In genomic region chr5:73171203-73171602, GRCm38 (mm10) we compare ENCODE assay signal across 16 mouse cellular contexts.
DNase-seq lines count a peak whose midpoint lies in the region; ATAC-seq and TF ChIP-seq lines count a peak whose summit lies in the region.
"Had no signal": no experiment of that assay in that cellular context is flagged by ENCODE, and none has a peak within 500 bp of the region (broad histone marks: within the 10 kb centered on the region; RNA-seq: fewer than 3 reads in every experiment).

No protein-coding gene starts in this region.

- no peak overlapping the region for H3K9ac ChIP-seq in kidney, embryonic 14.5 days (ENCODE audit: low read depth, low read length)
- H3K9ac ChIP-seq in MEL (ENCODE audit: control insufficient read depth, low read depth, low read length, poor library complexity, severe bottlenecking): no peak overlapping the region
- H3K9ac ChIP-seq: embryonic facial prominence, embryonic 15.5 days; liver, embryonic 12.5 days had no signal

- TF ChIP-seq RAD21 in MEL (IDR thresholded peaks at IDR 0.05; ENCODE audit: low read depth, low read length): no peak

- no peak for TF ChIP-seq EP300 in MEL (IDR thresholded peaks at IDR 0.05; ENCODE audit: low read depth in 1 of 2, low read length in 2 of 2)

- WGBS in kidney, embryonic 14.5 days: 52% methylated on average over 1 of the region's 1 CpGs

- H3K4me3 ChIP-seq in kidney, embryonic 14.5 days (ENCODE audit: low read length): no peak overlapping the region
- H3K4me3 ChIP-seq in MEL (ENCODE audit: control insufficient read depth in 1 of 2, insufficient read depth in 1 of 2, low read depth in 2 of 2, low read length in 2 of 2): no peak overlapping the region
- H3K4me3 ChIP-seq: embryonic facial prominence, embryonic 15.5 days; liver, embryonic 12.5 days had no signal

- H3K9me3 ChIP-seq in kidney, embryonic 14.5 days (ENCODE audit: control insufficient read depth, low read length): no peaks in the 10 kb centered on the region
- H3K9me3 ChIP-seq in MEL (replicated peaks; ENCODE audit: insufficient read depth, low read length): no peaks in the 10 kb centered on the region
- H3K9me3 ChIP-seq: embryonic facial prominence, embryonic 15.5 days; liver, embryonic 12.5 days had no signal

- no peaks in the 10 kb centered on the region for H3K36me3 ChIP-seq in kidney, embryonic 14.5 days (ENCODE audit: control insufficient read depth, insufficient read depth, low read length)
- peaks cover 0 to 14% of the 10 kb centered on the region in 2 experiments; a peak in 3 of 4 replicates for H3K36me3 ChIP-seq in MEL (ENCODE audit: control insufficient read depth in 1 of 2, insufficient read depth in 2 of 2, low read length in 2 of 2)
- H3K36me3 ChIP-seq: embryonic facial prominence, embryonic 15.5 days had no signal

- TF ChIP-seq POLR2A in MEL (IDR thresholded peaks at IDR 0.05; ENCODE audit: control insufficient read depth in 1 of 2, insufficient read depth in 1 of 2, low read depth in 1 of 2, low read length in 2 of 2, poor library complexity in 1 of 2): no peak

- peaks cover 5% of the 10 kb centered on the region; the same call in 1 of the 2 replicates for H3K79me2 ChIP-seq in MEL (ENCODE audit: control insufficient read depth, insufficient read depth, low read length, poor library complexity)

- TF ChIP-seq CTCF in MEL (IDR thresholded peaks at IDR 0.05 in 2 of 3, conservative IDR thresholded peaks at IDR 0.05 in 1 of 3; ENCODE audit: control insufficient read depth in 1 of 3, insufficient read depth in 1 of 3, low read depth in 2 of 3, low read length in 3 of 3, poor library complexity in 1 of 3, severe bottlenecking in 1 of 3): no peak

- peak; percentile 39 to 50 for DNase-seq in cerebellum, postnatal 10 days
- no peak for DNase-seq in cerebellum, postnatal 36 days
- DNase-seq in kidney, adult 18-20 months: peak; percentile 47
- peak; percentile 12 for DNase-seq in MEL (ENCODE audit: low read depth, low spot score)
- DNase-seq in kidney, postnatal 10 days: peak; percentile 47
- DNase-seq in ovary, postnatal 10 days (ENCODE audit: low spot score): no peak
- no peak for DNase-seq in frontal cortex, postnatal 10 days (ENCODE audit: low spot score in 2 of 2)
- DNase-seq: adrenal gland, postnatal 36 days; gastrocnemius, postnatal 25 days; heart, postnatal 36 days had no signal

- ATAC-seq in kidney, embryonic 14.5 days (ENCODE audit: low FRiP score, low TSS enrichment): no peak
- ATAC-seq: intestine, postnatal 0 days; midbrain, embryonic 16.5 days had no signal

- H3K4me2 ChIP-seq in kidney, embryonic 14.5 days (replicated peaks; ENCODE audit: low read depth, low read length): no peak overlapping the region
- H3K4me2 ChIP-seq: embryonic facial prominence, embryonic 15.5 days; heart, embryonic 11.5 days; liver, embryonic 12.5 days had no signal

- H3K27ac ChIP-seq in kidney, embryonic 14.5 days (ENCODE audit: low read depth, low read length): no peak overlapping the region
- H3K27ac ChIP-seq in MEL (ENCODE audit: control insufficient read depth, low read depth, low read length): no peak overlapping the region
- H3K27ac ChIP-seq: liver, embryonic 12.5 days had no signal

- H3K27me3 ChIP-seq in kidney, embryonic 14.5 days (ENCODE audit: control insufficient read depth, insufficient read depth, low read length): no peaks in the 10 kb centered on the region
- H3K27me3 ChIP-seq in MEL (ENCODE audit: control insufficient read depth in 1 of 2, insufficient read depth in 2 of 2, low read length in 2 of 2): no peaks in the 10 kb centered on the region
- H3K27me3 ChIP-seq: embryonic facial prominence, embryonic 15.5 days; liver, embryonic 12.5 days had no signal

- peaks cover 32% of the 10 kb centered on the region for H3K4me1 ChIP-seq in kidney, embryonic 14.5 days (ENCODE audit: control insufficient read depth, insufficient read depth, low read length)
- peaks cover 5 to 10% of the 10 kb centered on the region in 2 experiments for H3K4me1 ChIP-seq in MEL (ENCODE audit: control insufficient read depth in 1 of 2, insufficient read depth in 2 of 2, low read length in 2 of 2)

TF ChIP-seq in MEL, 35 proteins besides CTCF, POLR2A, EP300 and RAD21:
- TF ChIP-seq ZMIZ1 (IDR thresholded peaks at IDR 0.05; ENCODE audit: low read depth, low read length) (no peak), MAX (IDR thresholded peaks at IDR 0.05; ENCODE audit: low read length) (no peak), ZNF384 (IDR thresholded peaks at IDR 0.05; ENCODE audit: low read depth, low read length) (no peak), MAFK (IDR thresholded peaks at IDR 0.05; ENCODE audit: borderline replicate concordance, low read depth, low read length) (no peak), MYC (IDR thresholded peaks at IDR 0.05; ENCODE audit: low read depth, low read length) (no peak), MEF2A (IDR thresholded peaks at IDR 0.05; ENCODE audit: extremely low read depth, insufficient replicate concordance, low read depth, low read length, poor library complexity, severe bottlenecking) (no peak), MAZ (IDR thresholded peaks at IDR 0.05; ENCODE audit: low read depth, low read length) (no peak), POLR2AphosphoS2 (IDR thresholded peaks at IDR 0.05; ENCODE audit: low read length) (no peak), ZKSCAN1 (IDR thresholded peaks at IDR 0.05; ENCODE audit: low read depth, low read length) (no peak), NRF1 (IDR thresholded peaks at IDR 0.05; ENCODE audit: insufficient read depth, low read depth, low read length, poor library complexity, severe bottlenecking) (no peak), HCFC1 (IDR thresholded peaks at IDR 0.05; ENCODE audit: low read depth, low read length) (no peak), KAT2A (conservative IDR thresholded peaks at IDR 0.05; ENCODE audit: low read depth, low read length) (no peak), POLR2AphosphoS5 (IDR thresholded peaks at IDR 0.05; ENCODE audit: borderline replicate concordance, low read depth, low read length) (no peak), ETS1 (IDR thresholded peaks at IDR 0.05; ENCODE audit: low read depth, low read length) (no peak), BHLHE40 (IDR thresholded peaks at IDR 0.05; ENCODE audit: borderline replicate concordance, low read depth, low read length) (no peak), RCOR1 (IDR thresholded peaks at IDR 0.05; ENCODE audit: low read depth, low read length) (no peak), CHD1 (IDR thresholded peaks at IDR 0.05; ENCODE audit: low read depth, low read length) (no peak), GATA1 (IDR thresholded peaks at IDR 0.05; ENCODE audit: low read depth, low read length) (no peak), JUND (IDR thresholded peaks at IDR 0.05; ENCODE audit: low read depth, low read length) (no peak), UBTF (IDR thresholded peaks at IDR 0.05; ENCODE audit: borderline replicate concordance, insufficient read depth, low read depth, low read length) (no peak)

Comparison
In these comparisons a context has a peak if more than half of its experiments do, and no peak if none do; other contexts are left out.
1. DNase-seq: peak in cerebellum, postnatal 10 days (2 of 2), kidney, adult 18-20 months (single experiment), MEL (single experiment) and kidney, postnatal 10 days (single experiment); none in cerebellum, postnatal 36 days (0 of 2), ovary, postnatal 10 days (single experiment) and frontal cortex, postnatal 10 days (0 of 2).